Comparison of ENCODE assay signal across 8 mouse cellular contexts in genomic region chr7:102245775-102246174, GRCm38 (mm10). TPM values are rescaled to one million over a fixed set of nuclear protein-coding genes. Genes with fewer than 3 reads are reported as not detected.
DNase-seq lines count a peak whose midpoint lies in the region; ATAC-seq and TF ChIP-seq lines count a peak whose summit lies in the region.

No protein-coding gene starts in this region.

- no peak for TF ChIP-seq EP300 in liver, postnatal 0 days (IDR thresholded peaks at IDR 0.05; ENCODE audit: low read depth)

- H3K4me3 ChIP-seq in erythroblast, embryonic 14.5 days (replicated peaks) = peak overlapping the region; percentile 17
- H3K4me3 ChIP-seq in spleen, adult 2 months (ENCODE audit: extremely low read depth, insufficient read depth, insufficient read length) = no peak overlapping the region
- no peak overlapping the region for H3K4me3 ChIP-seq in hindbrain, embryonic 12.5 days
- peak overlapping the region; percentile 92 for H3K4me3 ChIP-seq in liver, postnatal 0 days (ENCODE audit: low read depth, low read length)

- no peak for ATAC-seq in erythroblast, adult 5-6 weeks (replicated peaks; ENCODE audit: low FRiP score, poor library complexity, severe bottlenecking)
- no peak for ATAC-seq in hindbrain, embryonic 12.5 days (ENCODE audit: low FRiP score)
- ATAC-seq in liver, postnatal 0 days = no peak

- no peaks in the 10 kb centered on the region for H3K27me3 ChIP-seq in erythroblast, embryonic 14.5 days (ENCODE audit: control insufficient read depth)
- no peaks in the 10 kb centered on the region for H3K27me3 ChIP-seq in spleen, adult 2 months (ENCODE audit: control insufficient read depth, insufficient read depth, low read length)
- no peaks in the 10 kb centered on the region for H3K27me3 ChIP-seq in hindbrain, embryonic 12.5 days
- no peaks in the 10 kb centered on the region for H3K27me3 ChIP-seq in liver, postnatal 0 days (ENCODE audit: insufficient read depth, low read length)

- H3K36me3 ChIP-seq in erythroblast, embryonic 14.5 days (ENCODE audit: control insufficient read depth) = peaks cover 70% of the 10 kb centered on the region
- H3K36me3 ChIP-seq in spleen, adult 2 months (ENCODE audit: control insufficient read depth, insufficient read depth, low read length) = peaks cover 5% of the 10 kb centered on the region
- peaks cover 10% of the 10 kb centered on the region; the same call in 1 of the 2 replicates for H3K36me3 ChIP-seq in hindbrain, embryonic 12.5 days
- peaks cover 26% of the 10 kb centered on the region for H3K36me3 ChIP-seq in liver, postnatal 0 days (replicated peaks; ENCODE audit: insufficient read depth, low read length)

- H3K9ac ChIP-seq in hindbrain, embryonic 12.5 days = no peak overlapping the region
- H3K9ac ChIP-seq in liver, postnatal 0 days (replicated peaks) = peak overlapping the region; percentile 9

- WGBS in spleen, adult 2 months = 4% methylated on average over 1 of the region's 1 CpGs
- WGBS in hindbrain, embryonic 12.5 days = 0% methylated on average over 1 of the region's 1 CpGs
- 8% methylated on average over 1 of the region's 1 CpGs for WGBS in liver, postnatal 0 days (ENCODE audit: insufficient replicate concordance)

- H3K4me1 ChIP-seq in erythroblast, embryonic 14.5 days (ENCODE audit: control insufficient read depth) = peaks cover 84% of the 10 kb centered on the region
- H3K4me1 ChIP-seq in spleen, adult 2 months (ENCODE audit: control insufficient read depth, insufficient read depth, insufficient read length) = peaks cover 48% of the 10 kb centered on the region
- H3K4me1 ChIP-seq in hindbrain, embryonic 12.5 days = peaks cover 34% of the 10 kb centered on the region
- H3K4me1 ChIP-seq in liver, postnatal 0 days (ENCODE audit: insufficient read depth) = peaks cover 64% of the 10 kb centered on the region

- peak overlapping the region; percentile 11 for H3K27ac ChIP-seq in spleen, adult 2 months (ENCODE audit: insufficient read depth, low read length)
- 0 out of 2 replicates have a peak overlapping the region, but pooled peaks have one; percentile 17 for H3K27ac ChIP-seq in hindbrain, embryonic 12.5 days
- H3K27ac ChIP-seq in liver, postnatal 0 days (ENCODE audit: low read depth) = peak overlapping the region; percentile 100

- H3K9me3 ChIP-seq in erythroblast, embryonic 14.5 days (ENCODE audit: control insufficient read depth, low read length) = no peaks in the 10 kb centered on the region
- H3K9me3 ChIP-seq in hindbrain, embryonic 12.5 days (replicated peaks) = no peaks in the 10 kb centered on the region
- H3K9me3 ChIP-seq in liver, postnatal 0 days (ENCODE audit: low read length) = no peaks in the 10 kb centered on the region

- TF ChIP-seq CTCF in spleen, adult 2 months (IDR thresholded peaks at IDR 0.05; ENCODE audit: extremely low read depth, insufficient read depth, insufficient read length, insufficient replicate concordance) = no peak
- no peak for TF ChIP-seq CTCF in liver, postnatal 0 days (IDR thresholded peaks at IDR 0.05; ENCODE audit: low read depth)

- DNase-seq in spleen, adult 2 months (ENCODE audit: low read depth in 1 of 2, low spot score in 2 of 2) = peak in 1 of 2 experiments; percentile 27
- no peak for DNase-seq in spleen, postnatal 14 days (ENCODE audit: low spot score in 2 of 2)
- DNase-seq in liver, postnatal 0 days = peak; percentile 56
- DNase-seq in yolk sac, embryonic 10.5 days (ENCODE audit: low spot score) = peak; percentile 39
- DNase-seq in left cerebral cortex, adult 18-20 months (ENCODE audit: low spot score in 2 of 2) = no peak

- H3K4me2 ChIP-seq in hindbrain, embryonic 12.5 days (replicated peaks) = no peak overlapping the region
- peak overlapping the region; percentile 80 for H3K4me2 ChIP-seq in liver, postnatal 0 days (ENCODE audit: low read depth, low read length)

- no peak for TF ChIP-seq POLR2A in spleen, adult 2 months (IDR thresholded peaks at IDR 0.05; ENCODE audit: low read depth, low read length)

RNA-seq across cellular contexts. Expression of gene Rhog, which starts 10.1 kb away (rescaled TPM):
- polyA plus RNA-seq in erythroblast, embryonic 14.5 days (2012) = 7.6 and 15.0 TPM in 2 replicates
- total RNA-seq in erythroblast, adult 5-6 weeks (2015; ENCODE audit: low replicate concordance) = 110 and 113 TPM in 2 replicates
- total RNA-seq in erythroblast, adult 5-6 weeks (2017; ENCODE audit: low replicate concordance) = 22.4 and 27.5 TPM in 2 replicates
- polyA plus RNA-seq in spleen, adult 2 months (2012; rRNA removed) = 165 and 178 TPM in 2 replicates
- 29.8 and 29.9 TPM in 2 replicates for polyA plus RNA-seq in hindbrain, embryonic 12.5 days (2016; fragmentation: Nextera tagmentation; extraction: Ambion mirVana)
- polyA plus RNA-seq in liver, postnatal 0 days (2015; fragmentation: Nextera tagmentation; extraction: Ambion mirVana) = 52.3 and 54.5 TPM in 2 replicates
- total RNA-seq in left cerebral cortex, adult 18-20 months (2021) = 10 to 100 TPM; 21.7 to 22.5 TPM

RNA-seq across cellular contexts. Expression of gene Stim1, which starts 21.8 kb away (rescaled TPM):
- 2.7 and 2.9 TPM in 2 replicates for polyA plus RNA-seq in erythroblast, embryonic 14.5 days (2012)
- total RNA-seq in erythroblast, adult 5-6 weeks (2015; ENCODE audit: low replicate concordance) = 7.7 and 29.2 TPM in 2 replicates
- 18.1 and 18.5 TPM in 2 replicates for total RNA-seq in erythroblast, adult 5-6 weeks (2017; ENCODE audit: low replicate concordance)
- 49.3 and 57.8 TPM in 2 replicates for polyA plus RNA-seq in spleen, adult 2 months (2012; rRNA removed)
- polyA plus RNA-seq in hindbrain, embryonic 12.5 days (2016; fragmentation: Nextera tagmentation; extraction: Ambion mirVana) = 14.8 and 17.1 TPM in 2 replicates
- 15.6 and 17.9 TPM in 2 replicates for polyA plus RNA-seq in liver, postnatal 0 days (2015; fragmentation: Nextera tagmentation; extraction: Ambion mirVana)
- 10 to 100 TPM; 74.4 to 80.5 TPM for total RNA-seq in left cerebral cortex, adult 18-20 months (2021)

RNA-seq across cellular contexts. Expression of gene Pgap2, which starts 35.8 kb away (rescaled TPM):
- polyA plus RNA-seq in erythroblast, embryonic 14.5 days (2012) = 0.14 and 1.5 TPM in 2 replicates
- total RNA-seq in erythroblast, adult 5-6 weeks (2015; ENCODE audit: low replicate concordance) = 19.0 and 23.4 TPM in 2 replicates
- total RNA-seq in erythroblast, adult 5-6 weeks (2017; ENCODE audit: low replicate concordance) = 3.5 and 5.7 TPM in 2 replicates
- polyA plus RNA-seq in spleen, adult 2 months (2012; rRNA removed) = 57.8 and 72.9 TPM in 2 replicates
- polyA plus RNA-seq in hindbrain, embryonic 12.5 days (2016; fragmentation: Nextera tagmentation; extraction: Ambion mirVana) = 57.1 and 61.0 TPM in 2 replicates
- polyA plus RNA-seq in liver, postnatal 0 days (2015; fragmentation: Nextera tagmentation; extraction: Ambion mirVana) = 27.2 and 28.7 TPM in 2 replicates
- 10 to 100 TPM; 20.5 to 21.2 TPM for total RNA-seq in left cerebral cortex, adult 18-20 months (2021)

RNA-seq across cellular contexts. Expression of gene Nup98, which starts 35.8 kb away (rescaled TPM):
- polyA plus RNA-seq in erythroblast, embryonic 14.5 days (2012) = 0.17 and 0.18 TPM in 2 replicates
- 18.6 and 20.7 TPM in 2 replicates for total RNA-seq in erythroblast, adult 5-6 weeks (2015; ENCODE audit: low replicate concordance)
- 14.4 and 16.6 TPM in 2 replicates for total RNA-seq in erythroblast, adult 5-6 weeks (2017; ENCODE audit: low replicate concordance)
- polyA plus RNA-seq in spleen, adult 2 months (2012; rRNA removed) = 11.5 and 13.5 TPM in 2 replicates
- polyA plus RNA-seq in hindbrain, embryonic 12.5 days (2016; fragmentation: Nextera tagmentation; extraction: Ambion mirVana) = 42.0 and 42.3 TPM in 2 replicates
- 7.0 and 8.6 TPM in 2 replicates for polyA plus RNA-seq in liver, postnatal 0 days (2015; fragmentation: Nextera tagmentation; extraction: Ambion mirVana)
- total RNA-seq in left cerebral cortex, adult 18-20 months (2021) = 10 to 100 TPM; 43.3 to 45.6 TPM

Comparison
In these comparisons a context has a peak if more than half of its experiments do, and no peak if none do; other contexts are left out.
1. H3K4me3 ChIP-seq: peak in erythroblast, embryonic 14.5 days (single experiment) and liver, postnatal 0 days (single experiment); none in spleen, adult 2 months (single experiment) and hindbrain, embryonic 12.5 days (single experiment).
2. DNase-seq: peak in liver, postnatal 0 days (single experiment) and yolk sac, embryonic 10.5 days (single experiment); none in spleen, postnatal 14 days (0 of 2) and left cerebral cortex, adult 18-20 months (0 of 2).
3. H3K27ac ChIP-seq: peak in every context shown above with its lines; median percentile 100 in liver, postnatal 0 days; 17 in hindbrain, embryonic 12.5 days; 11 in spleen, adult 2 months.
4. RNA of gene Pgap2, which starts 35.8 kb away (polyA plus RNA-seq): 57.1 to 61.0 TPM in hindbrain, embryonic 12.5 days, 57.8 to 72.9 TPM in spleen, adult 2 months and 27.2 to 28.7 TPM in liver, postnatal 0 days; 0.14 to 1.5 TPM in erythroblast, embryonic 14.5 days; every median in the first group is over 10 times any median in the second.